Mouse (Mus musculus) adrenal gland, adult 18-20 months (tissue): ENCODE data around the gene Tnrc6a. TPM values are rescaled to one million over a fixed set of nuclear protein-coding genes. Genes with fewer than 3 reads are reported as not detected.
A peak's percentile ranks its signal among the peaks of the same experiment; 100 is the strongest.

Experiments used
- DNase-seq, 2 experiments: peaks; one replicate each; pipeline ENCODE4 v3.0.0; 2021 to 2022; ENCODE audit warnings: low spot score in 2 of 2
- total RNA-seq, 2 experiments: library from RNA; stranded (reverse); gene quantifications; 1 replicate in 1 of 2; 2 replicates in 1 of 2; pipeline ENCODE4 v1.2.3; 2021

The Tnrc6a gene
- total RNA-seq, 2 experiments from 2014 or later = 39.7 to 45.9 TPM

- DNase-seq = peak in 1 of 2 experiments; percentile 65
Observed at GRCm38 (mm10) chr7:123124299-123124716, 623 bp downstream of the Tnrc6a start.

GRCm38 (mm10) chr7:123124735-123125181 lies 1.1 kb downstream of the Tnrc6a start:
- DNase-seq = no peak

- no peak for DNase-seq
Observed at GRCm38 (mm10) chr7:123126056-123126455, 2.4 kb downstream of the Tnrc6a start.

GRCm38 (mm10) chr7:123127301-123127700 lies 3.6 kb downstream of the Tnrc6a start:
- DNase-seq = no peak

- no peak for DNase-seq
Observed at GRCm38 (mm10) chr7:123127981-123128380, 4.3 kb downstream of the Tnrc6a start.

GRCm38 (mm10) chr7:123129061-123129460 lies 5.4 kb downstream of the Tnrc6a start:
- no peak for DNase-seq

GRCm38 (mm10) chr7:123130198-123130597 lies 6.5 kb downstream of the Tnrc6a start:
- DNase-seq = no peak

GRCm38 (mm10) chr7:123132401-123132800 lies 8.7 kb downstream of the Tnrc6a start:
- DNase-seq = no peak

- DNase-seq = no peak
Observed at GRCm38 (mm10) chr7:123134876-123135275, 11.2 kb downstream of the Tnrc6a start.

GRCm38 (mm10) chr7:123135655-123136054 lies 12.0 kb downstream of the Tnrc6a start:
- DNase-seq = no peak

GRCm38 (mm10) chr7:123138001-123138400 lies 14.3 kb downstream of the Tnrc6a start:
- no peak for DNase-seq

- no peak for DNase-seq
Observed at GRCm38 (mm10) chr7:123146141-123146846, 22.6 kb downstream of the Tnrc6a start.

GRCm38 (mm10) chr7:123147787-123148186 lies 24.1 kb downstream of the Tnrc6a start:
- DNase-seq = no peak

GRCm38 (mm10) chr7:123148935-123149334 lies 25.2 kb downstream of the Tnrc6a start:
- DNase-seq = no peak

GRCm38 (mm10) chr7:123162346-123162745 lies 38.7 kb downstream of the Tnrc6a start:
- DNase-seq = no peak

GRCm38 (mm10) chr7:123167436-123167835 lies 43.8 kb downstream of the Tnrc6a start:
- DNase-seq = no peak

GRCm38 (mm10) chr7:123169618-123170017 lies 45.9 kb downstream of the Tnrc6a start:
- no peak for DNase-seq

- DNase-seq = no peak
Observed at GRCm38 (mm10) chr7:123172101-123172500, 48.4 kb downstream of the Tnrc6a start.

- no peak for DNase-seq
Observed at GRCm38 (mm10) chr7:123177215-123177614, 53.5 kb downstream of the Tnrc6a start.

GRCm38 (mm10) chr7:123181787-123182701 lies 58.4 kb downstream of the Tnrc6a start:
- no peak for DNase-seq

GRCm38 (mm10) chr7:123184891-123185290 lies 61.2 kb downstream of the Tnrc6a start:
- no peak for DNase-seq

- DNase-seq = no peak
Observed at GRCm38 (mm10) chr7:123186463-123186862, 62.8 kb downstream of the Tnrc6a start.
